Mouse (Mus musculus) urinary bladder, postnatal 36 days (tissue): ENCODE measurements around the gene Vmn1r159.
"Not testable (repeated sequence)": the region's sequence is repeated elsewhere in the genome, so short reads cannot be mapped to it uniquely, and the experiment has no call there.

Source experiments
- DNase-seq, 2 experiments: peaks; one replicate each; pipeline ENCODE4 v3.0.0; 2022; ENCODE audit warnings: low spot score in 2 of 2, mixed read lengths in 1 of 2

The Vmn1r159 gene

GRCm38 (mm10) chr7:22843505-22843904 lies at the start of gene Vmn1r159:
TSS of gene Vmn1r159 (minus strand) at chr7:22843605.
- not testable (repeated sequence) for DNase-seq

DNA sequence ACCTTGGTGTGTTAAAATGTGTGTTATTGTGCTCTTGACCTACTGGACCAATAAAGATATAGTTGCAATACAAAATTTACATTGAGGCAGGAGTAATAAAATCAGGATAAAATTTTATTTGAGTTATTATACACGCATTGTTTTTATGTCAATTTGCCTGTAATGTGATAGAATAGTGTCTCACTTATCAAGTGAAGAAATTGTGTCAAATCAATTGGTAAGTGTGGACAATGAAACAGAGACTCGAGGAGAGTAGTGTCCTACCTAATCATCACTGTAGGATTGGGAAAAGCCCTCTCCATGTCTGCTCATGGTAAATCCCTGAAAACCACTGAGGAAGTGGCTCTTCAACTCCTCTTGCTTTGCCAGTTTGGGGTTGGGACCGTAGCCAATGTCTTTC lies 27.5 kb upstream of the Vmn1r159 start, which contains the start of gene Vmn1r160:
Gene Vmn1r160 (plus strand): TSS at position 301 of the 400 bp plus-strand sequence.
- DNase-seq = not testable (repeated sequence)
